Comparison of ENCODE assay signal across 11 mouse cellular contexts in the genomic region with DNA sequence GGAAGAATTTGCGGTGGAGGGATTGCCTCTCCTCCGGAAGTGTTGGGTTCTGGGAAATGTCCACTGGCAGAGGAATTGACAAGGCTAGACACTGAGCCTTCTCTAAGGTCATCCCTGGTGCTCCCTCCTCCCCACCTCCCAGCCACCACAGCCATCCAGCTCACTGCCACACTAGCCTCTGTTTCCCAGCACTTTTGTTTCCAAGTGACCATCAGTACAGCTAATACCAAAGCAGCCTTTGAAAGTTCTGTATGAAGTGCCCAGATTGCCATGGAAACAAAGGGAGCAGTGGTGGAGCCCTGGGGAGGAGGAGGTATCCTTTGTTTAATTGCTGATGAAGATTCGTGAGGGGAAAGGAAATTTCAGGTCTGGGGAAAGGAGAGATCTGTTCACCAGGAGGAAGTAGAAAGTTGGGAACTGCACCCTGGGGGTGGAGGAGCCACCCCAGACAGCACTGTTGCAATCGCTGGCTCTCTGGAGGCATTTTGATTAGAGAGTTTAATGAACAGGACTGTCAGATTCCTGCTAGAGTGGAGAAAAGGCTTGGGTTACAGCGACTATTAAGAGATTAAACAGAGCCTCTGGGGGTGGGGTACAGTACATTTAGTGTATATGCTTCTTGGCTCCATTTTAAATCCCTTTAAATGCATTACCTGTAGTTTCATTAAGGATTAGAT. TPM values are rescaled to one million over a fixed set of nuclear protein-coding genes. Genes with fewer than 3 reads are reported as not detected.
DNase-seq lines count a peak whose midpoint lies in the region; ATAC-seq and TF ChIP-seq lines count a peak whose summit lies in the region.
"Had no signal": no experiment of that assay in that cellular context is flagged by ENCODE, and none has a peak within 500 bp of the region (broad histone marks: within the 10 kb centered on the region; RNA-seq: fewer than 3 reads in every experiment).

No protein-coding gene starts in this region.

- in situ Hi-C loops in Patski (cut with MboI; ENCODE audit: low pct_unique_long_range_greater_than_20kb): no loop called here

- H3K9me3 ChIP-seq in forebrain, embryonic 10.5 days: no peaks in the 10 kb centered on the region
- no peaks in the 10 kb centered on the region for H3K9me3 ChIP-seq in hindbrain, postnatal 0 days (ENCODE audit: low read length)

- CTCF ChIA-PET in Patski (lab: Charles Lee): interaction anchor here (1.2 kb wide), 1 partner anchor 279 kb away, joined by 3 read pairs; no protein-coding TSS in a partner anchor

- H3K27ac ChIP-seq in forebrain, embryonic 10.5 days: peak overlapping the region; percentile 69
- peak overlapping the region; percentile 58; the same call in 1 of the 2 replicates for H3K27ac ChIP-seq in hindbrain, postnatal 0 days

- no peak for TF ChIP-seq CTCF in Patski (IDR thresholded peaks at IDR 0.05)
- no peak for TF ChIP-seq CTCF in hindbrain, postnatal 0 days (IDR thresholded peaks at IDR 0.05; ENCODE audit: low read depth)

- H3K36me3 ChIP-seq in forebrain, embryonic 10.5 days (replicated peaks): no peaks in the 10 kb centered on the region
- no peaks in the 10 kb centered on the region for H3K36me3 ChIP-seq in hindbrain, postnatal 0 days (ENCODE audit: insufficient read depth, low read length)

- ATAC-seq in Patski: peak; percentile 46
- ATAC-seq in hindbrain, postnatal 0 days: peak; percentile 86
- ATAC-seq in inflammation-experienced regulatory T-cells, adult 6 months: no peak

- 23% methylated on average over 5 of the region's 5 CpGs for WGBS in forebrain, embryonic 10.5 days
- 14% methylated on average over 5 of the region's 5 CpGs for WGBS in hindbrain, postnatal 0 days

- no peaks in the 10 kb centered on the region for H3K27me3 ChIP-seq in Patski
- H3K27me3 ChIP-seq in forebrain, embryonic 10.5 days (ENCODE audit: poor library complexity, severe bottlenecking): no peaks in the 10 kb centered on the region
- no peaks in the 10 kb centered on the region for H3K27me3 ChIP-seq in hindbrain, postnatal 0 days (ENCODE audit: insufficient read depth, low read length)

- no peak overlapping the region for H3K4me3 ChIP-seq in forebrain, embryonic 10.5 days
- H3K4me3 ChIP-seq in hindbrain, postnatal 0 days (ENCODE audit: low read length): no peak overlapping the region

- DNase-seq in ES-CJ7 (ENCODE audit: low read depth, low spot score): peak; percentile 51
- no peak for DNase-seq in Patski (ENCODE audit: low read depth, low spot score)
- DNase-seq in forebrain, embryonic 10.5 days (ENCODE audit: extremely low spot score, low spot score): peak; percentile 24
- peak; percentile 74 for DNase-seq in hindbrain, postnatal 0 days (ENCODE audit: low spot score)
- DNase-seq in urinary bladder, postnatal 25 days (ENCODE audit: low spot score): no peak
- DNase-seq in adrenal gland, postnatal 36 days: no peak
- DNase-seq in testis, postnatal 14 days (ENCODE audit: low spot score): no peak
- DNase-seq: adrenal gland, postnatal 14 days; cerebellum, adult 9-11 months; kidney, postnatal 10 days had no signal

- H3K4me1 ChIP-seq in forebrain, embryonic 10.5 days: peaks cover 31% of the 10 kb centered on the region
- H3K4me1 ChIP-seq in hindbrain, postnatal 0 days (ENCODE audit: insufficient read depth, low read length): 0 out of 2 replicates have a peak, but pooled peaks cover 7% of the 10 kb centered on the region

- POLR2A ChIA-PET in Patski (lab: Charles Lee): no interaction called here

- no peak overlapping the region for H3K9ac ChIP-seq in hindbrain, postnatal 0 days (replicated peaks; ENCODE audit: low read length)

- H3K4me2 ChIP-seq in hindbrain, postnatal 0 days (ENCODE audit: low read depth, low read length): no peak overlapping the region

RNA-seq across cellular contexts. Expression of a gene that starts 20.6 kb away (rescaled TPM):
- 0.24 TPM for polyA plus RNA-seq in Patski (2021)
- 0.92 and 1.8 TPM in 2 replicates for polyA plus RNA-seq in forebrain, embryonic 10.5 days (2016; fragmentation: Nextera tagmentation; extraction: Ambion mirVana)
- 18.9 and 21.5 TPM in 2 replicates for total RNA-seq in hindbrain, postnatal 0 days (2014; rRNA removed)
- polyA plus RNA-seq in hindbrain, postnatal 0 days (2015; fragmentation: Nextera tagmentation; extraction: Ambion mirVana): 7.1 and 8.4 TPM in 2 replicates
- not detected for polyA plus RNA-seq in inflammation-experienced regulatory T-cells, adult 6 months (2017; shearing (Covaris generic))
- total RNA-seq in adrenal gland, postnatal 36 days (2021): 10 to 100 TPM in 1 of 2 experiments, 1 to 10 TPM in 1; 9.2 to 11.3 TPM

RNA-seq across cellular contexts. Expression of a gene that starts 53.1 kb away (rescaled TPM):
- 36.8 TPM for polyA plus RNA-seq in Patski (2021)
- 2.3 and 2.6 TPM in 2 replicates for polyA plus RNA-seq in forebrain, embryonic 10.5 days (2016; fragmentation: Nextera tagmentation; extraction: Ambion mirVana)
- total RNA-seq in hindbrain, postnatal 0 days (2014; rRNA removed): 31.2 and 39.3 TPM in 2 replicates
- 38.3 and 39.2 TPM in 2 replicates for polyA plus RNA-seq in hindbrain, postnatal 0 days (2015; fragmentation: Nextera tagmentation; extraction: Ambion mirVana)
- polyA plus RNA-seq in inflammation-experienced regulatory T-cells, adult 6 months (2017; shearing (Covaris generic)): 1 to 10 TPM in 2 of 3 experiments, under 1 TPM in 1; 0.78 to 4.6 (median 1.5) TPM
- total RNA-seq in adrenal gland, postnatal 36 days (2021): 100 to 1,000 TPM in 1 of 2 experiments, 10 to 100 TPM in 1; 60.7 to 162 TPM

Comparison
In these comparisons a context has a peak if more than half of its experiments do, and no peak if none do; other contexts are left out.
1. DNase-seq: peak in ES-CJ7 (single experiment), forebrain, embryonic 10.5 days (single experiment) and hindbrain, postnatal 0 days (single experiment); none in Patski (single experiment), urinary bladder, postnatal 25 days (single experiment), adrenal gland, postnatal 36 days (0 of 2) and testis, postnatal 14 days (single experiment).